In genomic region chr6:120287279-120287678, GRCm38 (mm10) we compare ENCODE assay signal across 36 mouse cellular contexts. TPM values are rescaled to one million over a fixed set of nuclear protein-coding genes. Genes with fewer than 3 reads are reported as not detected.
DNase-seq lines count a peak whose midpoint lies in the region; ATAC-seq and TF ChIP-seq lines count a peak whose summit lies in the region.
"Had no signal": no experiment of that assay in that cellular context is flagged by ENCODE, and none has a peak within 500 bp of the region (broad histone marks: within the 10 kb centered on the region; RNA-seq: fewer than 3 reads in every experiment).

No protein-coding gene starts in this region.

- no peak overlapping the region for H3K9ac ChIP-seq in kidney, postnatal 0 days (ENCODE audit: low read depth, low read length)
- H3K9ac ChIP-seq in stomach, postnatal 0 days (ENCODE audit: low read length), result no peak overlapping the region
- H3K9ac ChIP-seq: embryonic facial prominence, embryonic 13.5 days; forebrain, embryonic 15.5 days; heart, embryonic 12.5 days; hindbrain, embryonic 14.5 days; liver, embryonic 12.5 days; liver, postnatal 0 days; midbrain, embryonic 15.5 days; neural tube, embryonic 15.5 days had no signal

- 50% methylated on average over 9 of the region's 9 CpGs for WGBS in kidney, postnatal 0 days
- WGBS in stomach, postnatal 0 days, result 88% methylated on average over 9 of the region's 9 CpGs

- DNase-seq in kidney, adult 18-20 months, result peak; percentile 23
- DNase-seq in kidney, postnatal 10 days, result no peak
- peak; percentile 53 to 54 for DNase-seq in adrenal gland, postnatal 36 days
- DNase-seq in kidney, postnatal 0 days (ENCODE audit: low spot score), result peak; percentile 46
- no peak for DNase-seq in left cerebral cortex, adult 11 months (ENCODE audit: low spot score)
- DNase-seq in layer of hippocampus, postnatal 14 days (ENCODE audit: low spot score in 2 of 2), result no peak
- DNase-seq in stomach, postnatal 0 days (ENCODE audit: low spot score), result no peak
- DNase-seq: B cell, adult 2 months; cerebellum, adult 18-20 months; cerebellum, postnatal 10 days; gastrocnemius, adult 2 months; gastrocnemius, postnatal 36 days; heart, adult 18-20 months; heart, postnatal 4 days; left cerebral cortex, postnatal 4 days; liver, postnatal 0 days; lung, postnatal 4 days; retina, postnatal 1 day; right cerebral cortex, postnatal 14 days had no signal

- 0 out of 2 replicates have a peak overlapping the region, but pooled peaks have one; percentile 26 for H3K27ac ChIP-seq in kidney, postnatal 0 days
- H3K27ac ChIP-seq in stomach, postnatal 0 days (replicated peaks), result no peak overlapping the region
- H3K27ac ChIP-seq: embryonic facial prominence, embryonic 13.5 days; forebrain, embryonic 10.5 days; forebrain, embryonic 15.5 days; gastrocnemius, adult 2 months; hindbrain, embryonic 14.5 days; liver, embryonic 12.5 days; midbrain, embryonic 15.5 days; neural tube, embryonic 15.5 days had no signal

- no peaks in the 10 kb centered on the region for H3K27me3 ChIP-seq in kidney, postnatal 0 days (ENCODE audit: insufficient read depth, low read length)
- H3K27me3 ChIP-seq in stomach, postnatal 0 days (ENCODE audit: control insufficient read depth, insufficient read depth, low read length), result no peaks in the 10 kb centered on the region
- H3K27me3 ChIP-seq: embryonic facial prominence, embryonic 13.5 days; forebrain, embryonic 15.5 days; midbrain, embryonic 15.5 days had no signal

- no peaks in the 10 kb centered on the region for H3K36me3 ChIP-seq in kidney, postnatal 0 days (ENCODE audit: insufficient read depth, low read length)
- no peaks in the 10 kb centered on the region for H3K36me3 ChIP-seq in stomach, postnatal 0 days (ENCODE audit: control insufficient read depth, insufficient read depth, low read length)
- H3K36me3 ChIP-seq: embryonic facial prominence, embryonic 13.5 days; forebrain, embryonic 10.5 days; forebrain, embryonic 15.5 days; heart, embryonic 12.5 days; liver, embryonic 12.5 days; midbrain, embryonic 15.5 days; neural tube, embryonic 15.5 days had no signal

- H3K4me1 ChIP-seq in kidney, postnatal 0 days (replicated peaks; ENCODE audit: insufficient read depth, low read length), result no peaks in the 10 kb centered on the region; the same call in 1 of the 2 replicates
- no peaks in the 10 kb centered on the region for H3K4me1 ChIP-seq in stomach, postnatal 0 days (replicated peaks; ENCODE audit: control insufficient read depth, insufficient read depth)
- H3K4me1 ChIP-seq: embryonic facial prominence, embryonic 13.5 days; forebrain, embryonic 10.5 days; forebrain, embryonic 15.5 days; heart, embryonic 12.5 days; liver, embryonic 12.5 days; midbrain, embryonic 15.5 days; neural tube, embryonic 15.5 days had no signal

- no peak for TF ChIP-seq CTCF in kidney, postnatal 0 days (IDR thresholded peaks at IDR 0.05; ENCODE audit: low read depth)
- TF ChIP-seq CTCF in stomach, postnatal 0 days (IDR thresholded peaks at IDR 0.05; ENCODE audit: low read depth), result no peak

- TF ChIP-seq EP300 in stomach, postnatal 0 days (optimal IDR thresholded peaks at IDR 0.05), result no peak

- ATAC-seq in kidney, postnatal 0 days (replicated peaks; ENCODE audit: low FRiP score, low read depth), result peak; percentile 33; the same call in 1 of the 2 replicates
- no peak for ATAC-seq in stomach, postnatal 0 days (ENCODE audit: low FRiP score, low TSS enrichment)
- ATAC-seq: forebrain, embryonic 15.5 days; intestine, postnatal 0 days; liver, embryonic 12.5 days; liver, postnatal 0 days; midbrain, embryonic 15.5 days had no signal

- H3K4me3 ChIP-seq in kidney, postnatal 0 days (replicated peaks; ENCODE audit: low read depth, low read length), result no peak overlapping the region
- no peak overlapping the region for H3K4me3 ChIP-seq in stomach, postnatal 0 days (ENCODE audit: low read depth, low read length)
- H3K4me3 ChIP-seq: embryonic facial prominence, embryonic 13.5 days; forebrain, embryonic 10.5 days; forebrain, embryonic 15.5 days; gastrocnemius, adult 2 months; heart, embryonic 12.5 days; liver, embryonic 12.5 days; midbrain, embryonic 15.5 days; neural tube, embryonic 15.5 days had no signal

- no peak overlapping the region for H3K4me2 ChIP-seq in kidney, postnatal 0 days (ENCODE audit: low read length)
- H3K4me2 ChIP-seq in stomach, postnatal 0 days (replicated peaks; ENCODE audit: low read depth), result no peak overlapping the region
- H3K4me2 ChIP-seq: embryonic facial prominence, embryonic 13.5 days; forebrain, embryonic 15.5 days; heart, embryonic 12.5 days; hindbrain, embryonic 14.5 days; liver, embryonic 12.5 days; midbrain, embryonic 15.5 days; neural tube, embryonic 15.5 days had no signal

- H3K9me3 ChIP-seq in kidney, postnatal 0 days (replicated peaks; ENCODE audit: low read length), result no peaks in the 10 kb centered on the region
- no peaks in the 10 kb centered on the region for H3K9me3 ChIP-seq in stomach, postnatal 0 days (ENCODE audit: control insufficient read depth, low read length)
- H3K9me3 ChIP-seq: embryonic facial prominence, embryonic 13.5 days; forebrain, embryonic 10.5 days; forebrain, embryonic 15.5 days; heart, embryonic 12.5 days; liver, embryonic 12.5 days; midbrain, embryonic 15.5 days; neural tube, embryonic 15.5 days had no signal

RNA-seq across cellular contexts. Expression of gene D330020A13Rik, which starts 6.9 kb away (rescaled TPM):
- total RNA-seq in adrenal gland, postnatal 36 days (2021), result under 1 TPM in 1 of 2 experiments, not detected in 1; 0.40 TPM
- 0.32 and 1.1 TPM in 2 replicates for polyA plus RNA-seq in kidney, postnatal 0 days (2015; fragmentation: Nextera tagmentation; extraction: Ambion mirVana)
- not detected for total RNA-seq in layer of hippocampus, postnatal 14 days (2021)
- 0.35 and 0.51 TPM in 2 replicates for polyA plus RNA-seq in stomach, postnatal 0 days (2015; fragmentation: Nextera tagmentation; extraction: Ambion mirVana)
- total RNA-seq: common myeloid progenitor, adult 5-6 weeks; gastrocnemius, adult 2 months; gastrocnemius, postnatal 36 days; heart, adult 18-20 months; heart, postnatal 4 days; layer of hippocampus, adult 18-20 months; layer of hippocampus, postnatal 10 days; left cerebral cortex, postnatal 4 days; megakaryocyte-erythroid progenitor cell, adult 5-6 weeks had no signal
- polyA plus RNA-seq: forebrain, embryonic 10.5 days; forebrain, embryonic 15.5 days; heart, postnatal 0 days; hindbrain, embryonic 14.5 days; liver, embryonic 12.5 days; liver, postnatal 0 days; lung, embryonic 16.5 days; midbrain, embryonic 15.5 days; neural tube, embryonic 15.5 days; stomach, embryonic 14.5 days; urinary bladder, adult 2 months had no signal

RNA-seq across cellular contexts. Expression of gene B4galnt3, which starts 7.1 kb away (rescaled TPM):
- total RNA-seq in adrenal gland, postnatal 36 days (2021), result 1 to 10 TPM; 7.4 to 8.9 TPM
- polyA plus RNA-seq in kidney, postnatal 0 days (2015; fragmentation: Nextera tagmentation; extraction: Ambion mirVana), result 2.1 and 2.5 TPM in 2 replicates
- under 1 TPM; 0.81 to 0.88 TPM for total RNA-seq in layer of hippocampus, postnatal 14 days (2021)
- 0.74 and 0.85 TPM in 2 replicates for polyA plus RNA-seq in stomach, postnatal 0 days (2015; fragmentation: Nextera tagmentation; extraction: Ambion mirVana)
- total RNA-seq: common myeloid progenitor, adult 5-6 weeks; megakaryocyte-erythroid progenitor cell, adult 5-6 weeks had no signal

Comparison
In these comparisons a context has a peak if more than half of its experiments do, and no peak if none do; other contexts are left out.
1. DNase-seq: peak in kidney, adult 18-20 months (single experiment), adrenal gland, postnatal 36 days (2 of 2) and kidney, postnatal 0 days (single experiment); none in kidney, postnatal 10 days (single experiment), left cerebral cortex, adult 11 months (single experiment), layer of hippocampus, postnatal 14 days (0 of 2) and stomach, postnatal 0 days (single experiment).
2. RNA of gene B4galnt3, which starts 7.1 kb away (total RNA-seq): 7.4 to 8.9 TPM in adrenal gland, postnatal 36 days; 0.81 to 0.88 TPM in layer of hippocampus, postnatal 14 days; every median in the first group is over 4 times any median in the second.